Mouse (Mus musculus): ENCODE results near the gene Gsg1l.

Gene Gsg1l

GRCm38 (mm10) chr7:126082286-126082741, at the start of gene Gsg1l:
TSS of gene Gsg1l (minus strand) at chr7:126082411.
- no peak for DNase-seq (ENCODE audit: low read depth, low spot score)

GRCm38 (mm10) chr7:126127673-126128072, 45.5 kb upstream of the Gsg1l start:
- no peak for DNase-seq (ENCODE audit: low read depth, low spot score)

GRCm38 (mm10) chr7:126126502-126126901, 44.3 kb upstream of the Gsg1l start:
- DNase-seq (ENCODE audit: low read depth, low spot score), result no peak

- no peak for DNase-seq (ENCODE audit: low read depth, low spot score)
These were observed 39.3 kb upstream of the Gsg1l start for GRCm38 (mm10) chr7:126121533-126121932.

GRCm38 (mm10) chr7:126119819-126120218, 37.6 kb upstream of the Gsg1l start:
- DNase-seq (ENCODE audit: low read depth, low spot score), result no peak

- DNase-seq (ENCODE audit: low read depth, low spot score), result no peak
These were observed 31.1 kb upstream of the Gsg1l start for GRCm38 (mm10) chr7:126113263-126113662.

- no peak for DNase-seq (ENCODE audit: low read depth, low spot score)
These were observed 29.0 kb upstream of the Gsg1l start for GRCm38 (mm10) chr7:126111230-126111629.

GRCm38 (mm10) chr7:126109898-126110297, 27.7 kb upstream of the Gsg1l start:
- DNase-seq (ENCODE audit: low read depth, low spot score), result no peak

- DNase-seq (ENCODE audit: low read depth, low spot score), result no peak
These were observed 18.2 kb upstream of the Gsg1l start for GRCm38 (mm10) chr7:126100440-126100839.

- no peak for DNase-seq (ENCODE audit: low read depth, low spot score)
These were observed 17.6 kb upstream of the Gsg1l start for GRCm38 (mm10) chr7:126099835-126100234.

GRCm38 (mm10) chr7:126099163-126099775, 17.1 kb upstream of the Gsg1l start:
- DNase-seq (ENCODE audit: low read depth, low spot score), result no peak

- DNase-seq (ENCODE audit: low read depth, low spot score), result peak; percentile 48
These were observed 15.2 kb upstream of the Gsg1l start for GRCm38 (mm10) chr7:126097219-126097915.

GRCm38 (mm10) chr7:126096596-126096995, 14.4 kb upstream of the Gsg1l start:
- peak; percentile 19 for DNase-seq (ENCODE audit: low read depth, low spot score)

- DNase-seq (ENCODE audit: low read depth, low spot score), result peak; percentile 31
These were observed 12.5 kb upstream of the Gsg1l start for GRCm38 (mm10) chr7:126094738-126095137.

- DNase-seq (ENCODE audit: low read depth, low spot score), result no peak
These were observed 11.0 kb upstream of the Gsg1l start for GRCm38 (mm10) chr7:126093162-126093561.

- DNase-seq (ENCODE audit: low read depth, low spot score), result peak; percentile 54
These were observed 7.6 kb upstream of the Gsg1l start for GRCm38 (mm10) chr7:126089782-126090181.

GRCm38 (mm10) chr7:126088155-126088554, 5.9 kb upstream of the Gsg1l start:
- peak; percentile 28 for DNase-seq (ENCODE audit: low read depth, low spot score)

- no peak for DNase-seq (ENCODE audit: low read depth, low spot score)
These were observed 5.4 kb upstream of the Gsg1l start for GRCm38 (mm10) chr7:126087602-126088001.

GRCm38 (mm10) chr7:126086321-126086741, 4.1 kb upstream of the Gsg1l start:
- DNase-seq (ENCODE audit: low read depth, low spot score), result no peak

- DNase-seq (ENCODE audit: low read depth, low spot score), result no peak
These were observed 2.9 kb upstream of the Gsg1l start for GRCm38 (mm10) chr7:126085154-126085553.

GRCm38 (mm10) chr7:126083980-126084348, 1.8 kb upstream of the Gsg1l start:
- DNase-seq (ENCODE audit: low read depth, low spot score), result no peak

GRCm38 (mm10) chr7:126083341-126083979, 1.2 kb upstream of the Gsg1l start:
- no peak for DNase-seq (ENCODE audit: low read depth, low spot score)
